Mouse (Mus musculus): Measurements from ENCODE around the gene Psmb1. TPM values are rescaled to one million over a fixed set of nuclear protein-coding genes. Genes with fewer than 3 reads are reported as not detected.
"Not testable (repeated sequence)": the region's sequence is repeated elsewhere in the genome, so short reads cannot be mapped to it uniquely, and the experiment has no call there.

Gene Psmb1
- 235 and 236 TPM in 2 replicates for polyA plus RNA-seq (2015; fragmentation: Nextera tagmentation; extraction: Ambion mirVana)

DNA sequence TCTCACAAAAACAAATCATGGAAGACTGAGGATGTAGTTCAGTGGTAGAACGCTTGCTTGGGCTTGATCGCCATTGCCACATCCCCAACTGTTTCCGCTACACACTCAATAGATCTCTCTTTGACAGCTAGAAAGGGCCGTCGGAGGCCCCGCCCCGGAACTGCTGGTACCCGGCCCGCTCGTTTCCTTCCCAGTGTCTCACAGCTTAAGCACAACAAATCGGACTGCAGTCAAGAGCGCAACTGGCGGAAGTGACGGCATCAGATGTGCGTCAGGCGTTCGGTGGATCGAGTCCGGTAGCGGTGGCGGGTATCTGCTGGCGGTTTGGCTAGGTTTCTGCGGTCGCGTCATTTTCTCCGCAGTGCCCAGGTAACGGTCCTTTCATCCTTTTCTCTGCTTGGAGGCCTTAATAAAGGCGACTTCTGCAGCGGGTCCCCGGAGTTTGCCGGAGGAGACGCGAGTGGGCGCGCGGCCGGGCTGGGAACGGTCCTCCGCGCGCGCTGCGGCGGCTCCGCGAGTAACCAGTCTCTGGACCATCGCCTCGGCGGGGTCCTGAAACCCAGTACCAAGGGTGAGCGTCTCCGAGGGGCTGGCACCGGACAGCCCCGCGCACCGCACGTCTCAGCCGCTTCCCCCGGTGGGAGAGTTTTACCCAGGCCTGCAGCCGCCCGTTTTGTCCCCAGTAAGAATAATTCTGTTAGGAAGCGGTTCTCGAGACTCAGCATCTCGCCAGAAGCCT, at the start of gene Psmb1, which contains the start of gene Tbp:
TSS of gene Psmb1 (minus strand) at position 96 of the 739 bp plus-strand sequence.
TSS of gene Tbp (plus strand) at position 233 of the 739 bp plus-strand sequence.
- Histone ChIP-seq H3K4me1 (peaks cover 30% of the 10 kb centered on the region), H3K27ac (replicated peaks) (peak within 1 kb of the TSS; percentile 96), H3K9me3 (replicated peaks) (no peaks in the 10 kb centered on the region), H3K36me3 (peaks cover 21% of the 10 kb centered on the region), H3K9ac (peak within 1 kb of the TSS; percentile 55), H3K4me3 (replicated peaks) (peak within 1 kb of the TSS; percentile 99), H3K27me3 (no peaks in the 10 kb centered on the region), H3K4me2 (replicated peaks) (peak within 1 kb of the TSS; percentile 76)
- under 1% methylated on average over 63 of the region's 63 CpGs for WGBS
- ATAC-seq (ENCODE audit: insufficient number of reproducible peaks, low FRiP score, low TSS enrichment, low read depth) = peak; percentile 93

DNA sequence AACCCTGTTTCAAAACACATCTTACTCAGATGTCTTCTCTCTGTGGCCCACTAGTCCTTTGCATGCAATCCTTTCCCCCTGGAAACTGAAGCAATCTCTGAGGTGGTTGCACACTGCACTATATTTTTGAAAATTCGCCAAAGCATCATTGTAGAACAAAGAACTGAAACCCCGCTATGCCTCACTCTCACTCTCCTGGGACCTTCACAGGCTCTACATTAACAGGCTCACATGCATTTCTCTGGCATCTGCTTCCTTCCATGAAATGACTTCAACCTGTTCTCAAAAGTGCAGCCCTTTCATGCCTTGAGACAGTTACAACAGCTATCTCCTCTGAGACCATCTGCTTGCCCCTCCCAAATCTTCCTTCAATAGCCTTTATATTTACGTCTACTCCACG, 46.9 kb upstream of the Psmb1 start:
- Histone ChIP-seq H3K4me2 (replicated peaks) (no peak overlapping the region), H3K27me3 (no peaks in the 10 kb centered on the region), H3K27ac (replicated peaks) (no peak overlapping the region), H3K4me3 (replicated peaks) (no peak overlapping the region), H3K9me3 (replicated peaks) (no peaks in the 10 kb centered on the region), H3K9ac (no peak overlapping the region), H3K4me1 (no peaks in the 10 kb centered on the region), H3K36me3 (no peaks in the 10 kb centered on the region)
- WGBS = 54% methylated on average over 4 of the region's 4 CpGs
- no peak for ATAC-seq (ENCODE audit: insufficient number of reproducible peaks, low FRiP score, low TSS enrichment, low read depth)

DNA sequence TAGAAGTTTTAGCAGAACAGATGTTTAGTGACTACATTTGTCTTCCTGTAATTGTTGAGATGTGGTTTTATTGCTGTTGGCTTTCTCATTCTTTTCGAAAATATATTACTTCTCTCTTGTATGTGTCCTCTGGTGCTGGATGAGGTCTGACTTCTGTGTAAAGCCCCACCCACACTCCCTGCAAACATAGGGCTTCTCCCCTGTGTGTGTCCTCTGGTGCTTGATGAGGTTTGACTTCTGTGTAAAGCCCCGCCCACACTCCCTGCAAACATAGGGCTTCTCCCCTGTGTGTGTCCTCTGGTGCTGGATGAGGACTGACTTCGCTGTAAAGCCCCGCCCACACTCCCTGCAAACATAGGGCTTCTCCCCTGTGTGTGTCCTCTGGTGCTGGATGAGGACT, 44.3 kb upstream of the Psmb1 start:
- H3K9ac ChIP-seq; H3K4me3 ChIP-seq (replicated peaks); H3K4me2 ChIP-seq (replicated peaks); H3K9me3 ChIP-seq (replicated peaks); H3K27ac ChIP-seq (replicated peaks); H3K27me3 ChIP-seq; ATAC-seq (ENCODE audit: insufficient number of reproducible peaks, low FRiP score, low TSS enrichment, low read depth); H3K4me1 ChIP-seq; H3K36me3 ChIP-seq: not testable (repeated sequence)
- 70% methylated on average over 4 of the region's 4 CpGs for WGBS

DNA sequence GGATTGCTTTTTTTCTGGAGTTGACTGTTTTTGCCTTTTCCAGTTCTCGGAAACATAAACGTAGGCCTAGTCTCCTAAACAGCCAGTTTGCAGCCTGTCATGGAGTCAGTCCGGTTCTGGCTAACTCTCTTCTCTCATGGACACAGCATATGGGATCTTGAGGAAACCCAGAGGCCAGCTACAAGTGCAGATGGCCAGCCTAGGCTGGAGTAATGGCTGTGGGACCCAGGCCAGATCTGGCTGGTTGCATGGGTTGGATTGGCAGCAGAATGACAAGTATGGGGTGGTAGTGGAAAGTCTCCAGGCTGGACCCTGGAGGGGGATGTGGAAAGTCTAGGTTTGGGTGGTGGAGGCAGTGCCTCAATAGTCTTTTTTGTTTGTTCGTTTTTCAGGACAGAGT, 40.8 kb upstream of the Psmb1 start:
- WGBS = 67% methylated on average over 4 of the region's 4 CpGs
- peaks cover 3% of the 10 kb centered on the region for H3K27me3 ChIP-seq
- H3K36me3 ChIP-seq = no peaks in the 10 kb centered on the region
- no peaks in the 10 kb centered on the region for H3K9me3 ChIP-seq (replicated peaks)
- no peak for ATAC-seq (ENCODE audit: insufficient number of reproducible peaks, low FRiP score, low TSS enrichment, low read depth)
- no peaks in the 10 kb centered on the region for H3K4me1 ChIP-seq
- no peak overlapping the region for H3K4me3 ChIP-seq (replicated peaks)
- no peak overlapping the region for H3K4me2 ChIP-seq (replicated peaks)
- H3K27ac ChIP-seq (replicated peaks) = no peak overlapping the region
- no peak overlapping the region for H3K9ac ChIP-seq

DNA sequence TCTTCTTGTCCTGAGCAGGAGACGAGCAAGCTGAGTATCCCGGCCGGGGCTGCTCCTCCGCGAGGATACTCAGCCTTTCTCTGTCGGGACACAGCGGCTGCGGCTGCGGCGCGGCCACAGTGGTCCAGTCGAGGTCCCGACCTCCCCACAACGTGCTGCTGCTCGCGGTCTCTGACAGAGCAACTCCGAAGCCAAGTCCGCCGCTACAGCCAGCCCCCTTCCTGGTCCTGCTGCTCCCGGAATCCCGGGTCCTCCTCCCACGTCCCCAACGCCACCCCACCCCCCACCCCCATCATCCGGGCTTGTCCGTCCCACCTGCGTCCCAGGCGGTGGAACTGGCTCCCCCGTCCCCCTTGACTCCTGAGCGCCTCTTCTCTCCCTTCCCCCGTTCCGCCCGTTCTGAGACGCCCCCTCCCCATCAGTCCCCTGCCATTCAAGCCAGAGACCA, 36.9 kb upstream of the Psmb1 start:
- 0 out of 2 replicates have a peak, but pooled peaks cover 6% of the 10 kb centered on the region for H3K9me3 ChIP-seq (replicated peaks)
- H3K4me3 ChIP-seq (replicated peaks) = peak overlapping the region; percentile 49
- peaks cover 8% of the 10 kb centered on the region for H3K27me3 ChIP-seq
- H3K36me3 ChIP-seq = no peaks in the 10 kb centered on the region
- H3K4me2 ChIP-seq (replicated peaks) = peak overlapping the region; percentile 95
- no peak overlapping the region for H3K9ac ChIP-seq
- WGBS = under 1% methylated on average over 33 of the region's 33 CpGs
- ATAC-seq (ENCODE audit: insufficient number of reproducible peaks, low FRiP score, low TSS enrichment, low read depth) = no peak; the same call in 1 of the 2 replicates
- no peaks in the 10 kb centered on the region for H3K4me1 ChIP-seq
- no peak overlapping the region for H3K27ac ChIP-seq (replicated peaks)

DNA sequence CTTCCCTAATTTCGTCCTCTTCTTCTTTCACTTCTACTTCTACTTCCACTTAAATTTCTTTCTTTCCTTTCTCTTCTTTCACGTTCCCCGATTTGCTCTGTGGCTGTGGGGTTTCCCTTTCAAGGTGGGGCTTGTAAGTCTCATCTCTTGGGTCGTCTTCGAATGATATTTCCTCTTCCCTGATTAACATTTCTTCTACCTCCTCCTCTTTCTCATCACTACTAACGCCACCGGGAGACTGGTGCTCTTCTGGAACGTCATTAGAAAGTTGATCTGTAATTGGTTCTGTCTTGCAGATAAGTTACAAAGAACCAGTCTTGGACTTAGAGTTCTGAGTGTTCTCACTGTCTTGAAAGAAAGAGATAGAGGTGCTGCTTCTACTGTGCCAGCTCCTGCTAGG, 36.4 kb upstream of the Psmb1 start:
- peak overlapping the region; percentile 95 for H3K4me2 ChIP-seq (replicated peaks)
- H3K9ac ChIP-seq = no peak overlapping the region
- H3K27ac ChIP-seq (replicated peaks) = no peak overlapping the region
- 0 out of 2 replicates have a peak, but pooled peaks cover 6% of the 10 kb centered on the region for H3K9me3 ChIP-seq (replicated peaks)
- WGBS = 18% methylated on average over 8 of the region's 8 CpGs
- H3K27me3 ChIP-seq = peaks cover 8% of the 10 kb centered on the region
- peak overlapping the region; percentile 49 for H3K4me3 ChIP-seq (replicated peaks)
- H3K36me3 ChIP-seq = no peaks in the 10 kb centered on the region
- no peaks in the 10 kb centered on the region for H3K4me1 ChIP-seq
- no peak for ATAC-seq (ENCODE audit: insufficient number of reproducible peaks, low FRiP score, low TSS enrichment, low read depth)

DNA sequence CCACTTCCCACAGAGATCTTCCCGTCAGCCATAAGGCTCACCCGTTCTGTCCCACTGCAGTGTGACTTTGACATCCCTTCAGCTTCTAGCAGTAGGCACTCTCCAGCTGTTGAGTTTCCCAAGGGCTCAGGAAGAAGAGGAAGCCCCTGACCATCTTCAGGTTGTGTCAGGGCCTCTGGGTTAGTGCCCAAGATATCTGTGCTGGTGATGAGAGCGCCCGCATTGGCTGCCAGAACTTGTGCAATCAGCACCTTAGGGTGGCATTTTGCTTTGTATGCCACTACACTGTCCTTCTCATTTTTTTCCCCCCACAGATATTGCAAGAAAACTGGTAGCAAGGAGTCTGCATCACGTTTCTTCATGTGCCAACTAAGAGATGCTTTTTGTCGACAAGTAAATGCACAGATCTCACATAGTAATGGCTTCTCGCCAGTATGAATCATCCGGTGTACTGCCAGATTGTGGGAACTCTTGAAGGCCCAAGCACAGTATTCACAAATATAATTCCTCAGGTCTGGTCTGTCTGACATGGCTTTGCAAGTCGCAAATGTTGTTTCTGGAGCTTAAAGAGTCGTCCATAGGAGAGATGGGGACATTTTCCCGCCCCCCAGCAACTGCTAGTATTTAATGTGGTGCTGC, 35.7 kb upstream of the Psmb1 start:
- no peaks in the 10 kb centered on the region for H3K4me1 ChIP-seq

DNA sequence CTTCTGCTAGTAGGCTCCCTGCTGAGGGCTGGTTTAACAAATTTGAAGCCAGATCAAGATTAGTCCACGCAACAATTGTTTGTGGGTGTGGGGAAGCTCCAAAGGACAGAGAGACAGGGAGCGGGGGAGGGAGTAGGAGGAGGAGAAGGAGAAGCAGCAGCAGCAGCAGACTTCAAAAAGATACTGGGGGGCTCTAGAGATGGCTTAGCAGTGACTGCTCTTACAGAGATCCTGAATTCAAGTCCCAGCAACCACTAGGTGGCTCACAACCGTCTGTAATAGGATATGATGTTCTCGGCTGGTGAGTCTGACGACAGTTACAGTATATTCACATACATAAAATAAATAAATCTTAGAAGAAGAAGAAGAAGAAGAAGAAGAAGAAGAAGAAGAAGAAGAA, 30.6 kb upstream of the Psmb1 start:
- Histone ChIP-seq H3K27me3 (peaks cover 3% of the 10 kb centered on the region; the same call in 1 of the 2 replicates), H3K27ac (replicated peaks) (no peak overlapping the region), H3K36me3 (no peaks in the 10 kb centered on the region), H3K9me3 (replicated peaks) (0 out of 2 replicates have a peak, but pooled peaks cover 6% of the 10 kb centered on the region), H3K4me1 (peaks cover 11% of the 10 kb centered on the region; the same call in 1 of the 2 replicates), H3K4me3 (replicated peaks) (no peak overlapping the region), H3K9ac (no peak overlapping the region), H3K4me2 (replicated peaks) (no peak overlapping the region)
- no peak for ATAC-seq (ENCODE audit: insufficient number of reproducible peaks, low FRiP score, low TSS enrichment, low read depth)
- WGBS = 7% methylated on average over 5 of the region's 5 CpGs

More for the DNA sequence above, 35.7 kb upstream of the Psmb1 start:
- Histone ChIP-seq H3K9ac (no peak overlapping the region), H3K4me2 (replicated peaks) (no peak overlapping the region), H3K36me3 (no peaks in the 10 kb centered on the region), H3K9me3 (replicated peaks) (0 out of 2 replicates have a peak, but pooled peaks cover 6% of the 10 kb centered on the region), H3K4me3 (replicated peaks) (no peak overlapping the region), H3K27ac (replicated peaks) (no peak overlapping the region), H3K27me3 (peaks cover 8% of the 10 kb centered on the region)
- 57% methylated on average over 11 of the region's 11 CpGs for WGBS
- no peak for ATAC-seq (ENCODE audit: insufficient number of reproducible peaks, low FRiP score, low TSS enrichment, low read depth)

DNA sequence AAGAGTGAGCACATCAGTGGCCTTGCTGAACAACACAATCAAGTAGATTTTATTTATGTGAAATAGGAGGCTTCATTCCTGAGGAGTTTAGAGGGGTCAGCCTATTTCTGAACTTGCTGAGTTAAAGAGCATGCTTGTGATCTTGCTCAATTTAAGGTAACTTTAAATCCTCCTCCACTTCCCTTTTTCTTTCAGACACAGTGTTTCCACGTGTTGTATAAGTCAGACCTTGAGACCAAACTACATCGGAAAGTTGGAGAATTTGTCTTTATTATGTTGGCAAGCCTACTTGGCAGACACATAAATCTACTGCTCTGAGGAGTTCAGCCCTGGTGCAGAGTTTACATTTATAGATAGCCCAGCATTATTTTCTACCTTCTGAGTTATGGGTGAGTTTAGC, 29.3 kb upstream of the Psmb1 start:
- no peak overlapping the region for H3K9ac ChIP-seq
- H3K27ac ChIP-seq (replicated peaks) = no peak overlapping the region
- H3K4me3 ChIP-seq (replicated peaks) = no peak overlapping the region
- H3K4me1 ChIP-seq = peaks cover 11% of the 10 kb centered on the region; the same call in 1 of the 2 replicates
- H3K4me2 ChIP-seq (replicated peaks) = no peak overlapping the region
- no peaks in the 10 kb centered on the region for H3K27me3 ChIP-seq
- no peak for ATAC-seq (ENCODE audit: insufficient number of reproducible peaks, low FRiP score, low TSS enrichment, low read depth)
- 0 out of 2 replicates have a peak, but pooled peaks cover 6% of the 10 kb centered on the region for H3K9me3 ChIP-seq (replicated peaks)
- H3K36me3 ChIP-seq = peaks cover 10% of the 10 kb centered on the region
- WGBS = 83% methylated on average over 2 of the region's 2 CpGs

DNA sequence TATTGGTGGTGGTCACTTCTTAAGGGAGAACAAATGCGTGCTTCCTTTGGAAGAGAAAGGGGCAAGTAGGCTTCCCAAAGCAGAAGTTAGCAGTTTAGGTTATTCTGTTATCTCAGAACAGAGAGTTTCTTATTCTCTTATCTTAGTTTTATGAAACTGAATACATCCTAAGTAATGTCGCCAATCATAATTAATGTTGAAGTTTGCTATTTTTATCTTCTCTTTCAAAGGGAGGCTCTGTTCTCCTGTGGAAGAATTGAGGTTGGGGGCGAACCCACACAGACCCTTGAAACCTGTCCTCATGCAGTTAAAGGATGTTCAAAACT, 28.2 kb upstream of the Psmb1 start:
- peak overlapping the region; percentile 69 for H3K4me2 ChIP-seq (replicated peaks)
- ATAC-seq (ENCODE audit: insufficient number of reproducible peaks, low FRiP score, low TSS enrichment, low read depth) = no peak
- H3K9ac ChIP-seq = peak overlapping the region; percentile 68
- H3K9me3 ChIP-seq (replicated peaks) = 0 out of 2 replicates have a peak, but pooled peaks cover under 1% of the 10 kb centered on the region
- H3K27me3 ChIP-seq = no peaks in the 10 kb centered on the region
- peak overlapping the region; percentile 73 for H3K4me3 ChIP-seq (replicated peaks)
- peaks cover 10% of the 10 kb centered on the region for H3K36me3 ChIP-seq
- peak overlapping the region; percentile 89; the same call in 1 of the 2 replicates for H3K27ac ChIP-seq (replicated peaks)
- 51% methylated on average over 3 of the region's 3 CpGs for WGBS
- H3K4me1 ChIP-seq = peaks cover 11% of the 10 kb centered on the region; the same call in 1 of the 2 replicates

DNA sequence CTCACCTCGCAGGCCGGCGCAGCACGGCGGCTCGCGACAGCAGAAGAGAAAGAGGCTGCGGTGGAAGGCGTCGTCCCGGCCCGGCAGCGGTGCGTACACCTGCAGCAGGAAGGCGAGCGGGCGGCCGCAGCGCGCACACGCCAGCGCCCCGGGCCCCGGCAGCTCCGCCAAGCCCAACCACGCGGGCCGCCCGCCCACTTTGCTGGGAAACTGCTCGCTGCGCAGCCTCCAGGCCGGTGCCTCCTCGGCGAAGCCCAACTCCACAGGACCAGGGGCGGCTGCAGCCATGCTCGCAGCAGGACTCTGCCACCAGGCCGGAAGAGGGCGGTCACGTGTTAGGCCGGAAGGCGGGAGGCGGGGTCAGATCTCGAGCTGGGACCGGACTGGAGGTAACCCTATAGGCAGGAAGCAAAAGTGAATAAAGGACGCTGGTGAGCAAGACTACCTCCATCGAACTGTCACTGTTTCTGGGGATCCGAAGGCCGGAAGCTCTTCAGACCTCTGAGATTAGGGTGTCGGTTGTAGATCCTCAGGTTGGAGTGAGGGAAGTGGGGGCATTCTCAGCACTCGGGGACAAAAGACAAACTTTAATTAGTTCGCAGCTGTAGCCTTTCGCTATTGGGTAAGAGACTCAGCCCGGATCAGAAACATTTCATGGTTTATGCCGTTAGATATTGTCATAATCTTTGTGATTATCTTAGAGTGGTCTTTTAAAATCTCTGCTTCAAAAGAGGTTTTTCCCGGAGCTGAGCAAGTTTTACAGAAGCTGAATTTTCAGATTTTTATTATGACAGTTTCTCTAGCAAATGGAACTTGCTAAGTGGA, 27.6 kb upstream of the Psmb1 start, which contains the start of gene Pdcd2:
TSS of gene Pdcd2 (minus strand) at position 316 of the 825 bp plus-strand sequence.
- H3K27ac ChIP-seq (replicated peaks) = peak within 1 kb of the TSS; percentile 89
- no peaks in the 10 kb centered on the region for H3K27me3 ChIP-seq
- H3K36me3 ChIP-seq = peaks cover 12% of the 10 kb centered on the region
- peak within 1 kb of the TSS; percentile 68 for H3K9ac ChIP-seq
- H3K4me3 ChIP-seq (replicated peaks) = peak within 1 kb of the TSS; percentile 73
- WGBS = under 1% methylated on average over 36 of the region's 55 CpGs
- ATAC-seq (ENCODE audit: insufficient number of reproducible peaks, low FRiP score, low TSS enrichment, low read depth) = peak; percentile 99
- peak within 1 kb of the TSS; percentile 69 for H3K4me2 ChIP-seq (replicated peaks)
- peaks cover 11% of the 10 kb centered on the region; the same call in 1 of the 2 replicates for H3K4me1 ChIP-seq
- H3K9me3 ChIP-seq (replicated peaks) = no peaks in the 10 kb centered on the region
